Mouse (Mus musculus) embryonic facial prominence, embryonic 11.5 days (tissue): ENCODE data around the gene Gata3. TPM values are rescaled to one million over a fixed set of nuclear protein-coding genes. Genes with fewer than 3 reads are reported as not detected.

Source experiments
- ATAC-seq: fragments of 200-750 bp; cut with Nextera tagmentation; replicated peaks from 2 replicates; pipeline ENCODE4 v1.8.0; 2017; ENCODE audit warnings: low read depth; ENCODE audit not compliant: insufficient number of reproducible peaks, low FRiP score, low TSS enrichment
- DNase-seq: peaks from one replicate; pipeline ENCODE4 v3.0.0-alpha.2; 2015; ENCODE audit warnings: low spot score
- H3K27ac ChIP-seq: fragments of 300-500 bp; sonication (generic); replicated peaks from 2 replicates; pipeline ENCODE4 v1.5.1; 2014; ENCODE audit warnings: mild to moderate bottlenecking, low read depth, low read length, control low read depth
- H3K27me3 ChIP-seq: fragments of 300-500 bp; sonication (generic); 2 replicates; pipeline ENCODE4 v1.6.1; 2014; ENCODE audit warnings: mild to moderate bottlenecking, low read length, moderate library complexity, mixed read lengths; ENCODE audit not compliant: control insufficient read depth, insufficient read depth
- H3K36me3 ChIP-seq: fragments of 300-500 bp; sonication (generic); replicated peaks from 2 replicates; pipeline ENCODE4 v1.6.1; 2014; ENCODE audit warnings: low read depth, mild to moderate bottlenecking, low read length, moderate library complexity, mixed read lengths; ENCODE audit not compliant: control insufficient read depth, insufficient read depth
- H3K4me1 ChIP-seq: fragments of 300-500 bp; sonication (generic); 2 replicates; pipeline ENCODE4 v1.6.1; 2014; ENCODE audit warnings: low read length, mixed read lengths; ENCODE audit not compliant: control insufficient read depth, insufficient read depth
- H3K4me2 ChIP-seq: fragments of 300-500 bp; sonication (generic); 2 replicates; pipeline ENCODE4 v1.6.1; 2014; ENCODE audit warnings: low read depth, mild to moderate bottlenecking, control low read depth, low read length, moderate library complexity
- H3K4me3 ChIP-seq: fragments of 300-500 bp; sonication (generic); 2 replicates; pipeline ENCODE4 v1.5.1; 2014; ENCODE audit warnings: low read depth, low read length, control low read depth
- H3K9ac ChIP-seq: fragments of 300-500 bp; sonication (generic); replicated peaks from 2 replicates; pipeline ENCODE4 v1.6.1; 2014; ENCODE audit warnings: mild to moderate bottlenecking, control low read depth, low read length
- H3K9me3 ChIP-seq: fragments of 300-500 bp; sonication (generic); replicated peaks from 2 replicates; pipeline ENCODE4 v1.6.1; 2016; ENCODE audit warnings: mild to moderate bottlenecking, low read length, inconsistent platforms, mixed read lengths; ENCODE audit not compliant: control insufficient read depth
- whole genome bisulfite sequencing: fragments of 180-500 bp; shearing (Covaris S2); extraction: QIAGEN DNeasy Blood & Tissue Kit; methylation state at CpG from one replicate; pipeline ENCODE4 v1.1.7; 2014; 5-methylcytosine and 5-hydroxymethylcytosine counted together
- polyA plus RNA-seq: library from polyadenylated mRNA; unstranded; fragments of >200 nt; fragmentation: Nextera tagmentation; extraction: Ambion mirVana; gene quantifications from 2 replicates; pipeline ENCODE4 v1.2.1, GENCODE M21; 2014

Gata3 gene
- polyA plus RNA-seq, 1 experiment from 2014 or later = 17.4 TPM

- Histone ChIP-seq H3K4me2 (peak overlapping the region; percentile 43), H3K4me3 (peak overlapping the region; percentile 38), H3K9ac (peak overlapping the region; percentile 40; the same call in 1 of the 2 replicates), H3K27ac (no peak overlapping the region), H3K27me3 (peaks cover 12% of the 10 kb centered on the region), H3K36me3 (no peaks in the 10 kb centered on the region), H3K4me1 (no peaks in the 10 kb centered on the region; the same call in 1 of the 2 replicates), H3K9me3 (no peaks in the 10 kb centered on the region)
- DNase-seq = peak; percentile 18
- no peak for ATAC-seq
- 3% methylated on average over 39 of the region's 39 CpGs for WGBS
Measured at GRCm38 (mm10) chr2:9874467-9875219, 15.2 kb downstream of the Gata3 start.

GRCm38 (mm10) chr2:9873757-9874156 is 16.1 kb downstream of the Gata3 start:
- 13% methylated on average over 2 of the region's 2 CpGs for WGBS
- H3K27ac ChIP-seq = no peak overlapping the region
- no peaks in the 10 kb centered on the region; the same call in 1 of the 2 replicates for H3K4me1 ChIP-seq
- H3K36me3 ChIP-seq = no peaks in the 10 kb centered on the region
- peaks cover 12% of the 10 kb centered on the region for H3K27me3 ChIP-seq
- DNase-seq (no peak), ATAC-seq (no peak)
- peak overlapping the region; percentile 11; the same call in 1 of the 2 replicates for H3K4me3 ChIP-seq
- H3K9ac ChIP-seq = 0 out of 2 replicates have a peak overlapping the region, but pooled peaks have one; percentile 38
- H3K4me2 ChIP-seq = peak overlapping the region; percentile 10; the same call in 1 of the 2 replicates
- H3K9me3 ChIP-seq = no peaks in the 10 kb centered on the region

DNA sequence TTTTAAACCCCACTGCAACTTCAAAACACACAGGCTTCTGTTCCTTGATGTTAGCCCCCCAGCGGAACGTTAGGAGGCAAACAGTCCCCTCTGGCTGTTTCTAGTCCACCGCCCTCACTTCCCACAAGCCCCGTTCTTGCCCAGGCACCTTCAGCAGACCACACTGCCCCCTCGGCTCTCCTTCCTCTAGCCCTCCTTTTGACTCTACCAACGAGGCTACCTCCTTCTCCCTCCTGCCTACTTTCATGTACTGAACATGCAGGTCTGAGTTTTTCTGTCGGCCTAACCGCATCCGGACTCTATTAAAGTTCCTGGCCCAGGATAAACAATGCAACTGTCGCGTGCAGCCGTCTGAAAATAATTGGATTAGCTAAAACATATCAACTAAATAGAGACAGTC is 17.2 kb downstream of the Gata3 start:
- Histone ChIP-seq H3K27ac (no peak overlapping the region), H3K9ac (0 out of 2 replicates have a peak overlapping the region, but pooled peaks have one; percentile 23), H3K4me3 (peak overlapping the region; percentile 9; the same call in 1 of the 2 replicates), H3K27me3 (peaks cover 12% of the 10 kb centered on the region), H3K4me2 (peak overlapping the region; percentile 21), H3K9me3 (no peaks in the 10 kb centered on the region), H3K36me3 (no peaks in the 10 kb centered on the region), H3K4me1 (no peaks in the 10 kb centered on the region)
- ATAC-seq (peak; percentile 8; the same call in 1 of the 2 replicates), DNase-seq (peak; percentile 59)
- 2% methylated on average over 12 of the region's 12 CpGs for WGBS

GRCm38 (mm10) chr2:9871798-9872197 is 18.0 kb downstream of the Gata3 start:
- no peak overlapping the region; the same call in 1 of the 2 replicates for H3K4me2 ChIP-seq
- ATAC-seq = no peak
- no peaks in the 10 kb centered on the region for H3K4me1 ChIP-seq
- 0 out of 2 replicates have a peak overlapping the region, but pooled peaks have one; percentile 9 for H3K9ac ChIP-seq
- DNase-seq = no peak
- H3K27ac ChIP-seq = no peak overlapping the region
- H3K27me3 ChIP-seq = peaks cover 12% of the 10 kb centered on the region
- H3K9me3 ChIP-seq = no peaks in the 10 kb centered on the region
- H3K36me3 ChIP-seq = no peaks in the 10 kb centered on the region
- 15% methylated on average over 6 of the region's 6 CpGs for WGBS
- no peak overlapping the region for H3K4me3 ChIP-seq

GRCm38 (mm10) chr2:9871141-9871716 is 18.6 kb downstream of the Gata3 start:
- WGBS = 17% methylated on average over 4 of the region's 4 CpGs
- DNase-seq (no peak), ATAC-seq (no peak)
- no peaks in the 10 kb centered on the region for H3K9me3 ChIP-seq
- H3K9ac ChIP-seq = no peak overlapping the region; the same call in 1 of the 2 replicates
- peaks cover 12% of the 10 kb centered on the region for H3K27me3 ChIP-seq
- H3K4me3 ChIP-seq = no peak overlapping the region
- no peaks in the 10 kb centered on the region for H3K4me1 ChIP-seq
- no peaks in the 10 kb centered on the region for H3K36me3 ChIP-seq
- H3K27ac ChIP-seq = no peak overlapping the region
- H3K4me2 ChIP-seq = no peak overlapping the region; the same call in 1 of the 2 replicates

DNA sequence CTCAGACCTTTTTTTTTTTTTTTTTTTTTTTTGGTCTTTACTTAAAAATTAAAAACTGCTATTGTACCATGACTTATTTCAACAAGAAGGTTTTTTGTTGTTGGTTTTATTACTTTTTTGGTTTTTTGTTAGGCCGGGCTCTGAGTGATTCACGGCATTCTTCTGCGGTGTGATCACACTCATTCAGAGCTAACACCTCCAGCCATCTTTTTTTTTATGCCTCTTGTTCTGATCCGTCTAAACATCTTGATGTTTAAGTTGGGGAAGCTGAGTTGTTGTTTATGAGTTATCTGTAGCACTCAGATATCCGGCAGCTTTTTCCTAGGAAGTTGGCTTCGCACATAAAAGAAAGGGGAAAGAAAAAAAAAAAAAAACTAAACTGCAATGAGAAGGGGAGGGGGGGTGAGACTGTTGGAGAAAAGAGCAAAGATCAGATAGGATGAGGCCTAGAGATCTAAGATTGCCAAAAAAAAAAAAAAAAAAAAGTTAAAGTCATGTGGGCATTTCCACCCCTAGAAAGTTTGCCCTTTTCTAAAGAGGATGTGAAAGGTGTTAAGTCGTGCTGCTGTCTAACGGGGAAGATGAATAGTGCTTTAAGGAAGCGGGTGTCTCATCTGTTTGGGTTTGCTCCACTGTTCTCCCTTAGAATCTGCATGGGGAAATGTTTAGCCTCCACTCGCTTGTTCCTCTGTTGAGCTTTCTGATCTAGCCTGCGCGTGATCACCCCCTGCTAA is 22.6 kb downstream of the Gata3 start:
- H3K9me3 ChIP-seq = no peaks in the 10 kb centered on the region
- H3K9ac ChIP-seq = no peak overlapping the region
- no peaks in the 10 kb centered on the region for H3K27me3 ChIP-seq
- DNase-seq = no peak
- 79% methylated on average over 12 of the region's 12 CpGs for WGBS
- ATAC-seq = no peak
- no peaks in the 10 kb centered on the region for H3K4me1 ChIP-seq
- no peak overlapping the region for H3K4me3 ChIP-seq
- H3K36me3 ChIP-seq = no peaks in the 10 kb centered on the region
- H3K27ac ChIP-seq = no peak overlapping the region
- no peak overlapping the region for H3K4me2 ChIP-seq

- H3K36me3 ChIP-seq = no peaks in the 10 kb centered on the region; the same call in 1 of the 2 replicates
- ATAC-seq = no peak
- H3K9me3 ChIP-seq = no peaks in the 10 kb centered on the region
- H3K27ac ChIP-seq = no peak overlapping the region
- H3K4me1 ChIP-seq = no peaks in the 10 kb centered on the region
- no peak overlapping the region for H3K4me2 ChIP-seq
- H3K27me3 ChIP-seq = no peaks in the 10 kb centered on the region
- no peak overlapping the region for H3K9ac ChIP-seq
- no peak overlapping the region for H3K4me3 ChIP-seq
- WGBS = 81% methylated on average over 5 of the region's 5 CpGs
- DNase-seq = no peak
Measured at GRCm38 (mm10) chr2:9860698-9861097, 29.1 kb downstream of the Gata3 start.
